ENCODE assay signal across 12 mouse cellular contexts in the genomic region with DNA sequence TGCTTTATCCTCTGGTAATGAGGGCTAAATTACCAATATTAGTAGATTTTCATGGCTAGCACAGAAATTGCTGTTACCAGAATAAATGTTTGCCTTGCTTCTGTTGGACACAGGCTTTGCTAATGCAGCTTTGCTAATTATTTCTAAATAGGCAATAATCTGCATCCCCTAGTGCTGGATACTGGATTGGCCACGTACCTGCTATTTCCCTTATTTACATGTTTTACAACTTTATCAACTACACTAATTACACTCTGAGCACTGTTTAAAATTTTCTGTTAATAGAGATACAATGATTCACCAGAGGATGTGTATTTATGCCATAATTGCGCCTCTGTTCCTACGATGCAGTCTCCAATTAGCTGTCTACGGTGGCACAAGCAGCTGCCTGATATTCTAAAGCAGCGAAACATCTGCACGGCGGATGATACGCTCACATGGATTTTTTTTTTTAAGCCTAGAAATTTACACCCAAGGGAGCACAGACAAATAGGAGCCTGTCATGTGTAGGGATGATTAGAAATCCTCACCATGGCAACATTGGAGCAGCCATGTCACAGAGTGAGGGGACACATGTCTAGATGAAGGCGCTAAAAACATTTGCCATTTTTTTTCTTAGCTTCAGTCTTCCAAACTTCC.
DNase-seq lines count a peak whose midpoint lies in the region; ATAC-seq lines count a peak whose summit lies in the region.
"Had no signal": no experiment of that assay in that cellular context is flagged by ENCODE, and none has a peak within 500 bp of the region (broad histone marks: within the 10 kb centered on the region; RNA-seq: fewer than 3 reads in every experiment).

No protein-coding gene starts in this region.

- no peaks in the 10 kb centered on the region for H3K9me3 ChIP-seq in hindbrain, embryonic 11.5 days (ENCODE audit: control insufficient read depth, low read length)
- no peaks in the 10 kb centered on the region for H3K9me3 ChIP-seq in midbrain, embryonic 14.5 days (ENCODE audit: control insufficient read depth, low read length)
- H3K9me3 ChIP-seq: liver, embryonic 15.5 days had no signal

- no peaks in the 10 kb centered on the region for H3K36me3 ChIP-seq in hindbrain, embryonic 11.5 days (ENCODE audit: control insufficient read depth, insufficient read depth, low read length)
- H3K36me3 ChIP-seq in midbrain, embryonic 14.5 days (ENCODE audit: control insufficient read depth, insufficient read depth, low read length) = no peaks in the 10 kb centered on the region
- H3K36me3 ChIP-seq: liver, embryonic 15.5 days had no signal

- H3K4me3 ChIP-seq in hindbrain, embryonic 11.5 days (ENCODE audit: low read depth, low read length) = no peak overlapping the region
- peak overlapping the region; percentile 22 for H3K4me3 ChIP-seq in midbrain, embryonic 14.5 days (replicated peaks; ENCODE audit: low read depth, low read length)
- H3K4me3 ChIP-seq: liver, embryonic 15.5 days had no signal

- peak overlapping the region; percentile 72 for H3K27ac ChIP-seq in hindbrain, embryonic 11.5 days (ENCODE audit: low read depth, low read length)
- H3K27ac ChIP-seq in midbrain, embryonic 14.5 days (replicated peaks; ENCODE audit: low read depth, low read length) = peak overlapping the region; percentile 89
- H3K27ac ChIP-seq: liver, embryonic 15.5 days had no signal

- H3K9ac ChIP-seq in hindbrain, embryonic 11.5 days (ENCODE audit: low read depth, low read length) = no peak overlapping the region
- peak overlapping the region; percentile 50 for H3K9ac ChIP-seq in midbrain, embryonic 14.5 days (replicated peaks; ENCODE audit: low read length)
- H3K9ac ChIP-seq: liver, embryonic 15.5 days had no signal

- WGBS in hindbrain, embryonic 11.5 days = 36% methylated on average over 9 of the region's 9 CpGs
- 5% methylated on average over 9 of the region's 9 CpGs for WGBS in midbrain, embryonic 14.5 days

- intact Hi-C loops in left cerebral cortex, postnatal 4 days (cut with DNase I) = loop anchor here (5.0 kb wide), 1 partner anchor 1115 kb away; a partner anchor contains a TSS
- intact Hi-C loops in left cerebral cortex, postnatal 14 days (cut with DNase I) = loop anchor here (10.0 kb wide), 2 partner anchors 212 to 1118 kb away; a partner anchor contains a TSS

- peak; percentile 2 to 13 for DNase-seq in right cerebral cortex, adult 2 months (ENCODE audit: low spot score in 2 of 2)
- DNase-seq in right cerebral cortex, adult 18-20 months = no peak
- DNase-seq in hindbrain, embryonic 11.5 days (ENCODE audit: low spot score) = peak; percentile 57
- DNase-seq in midbrain, embryonic 14.5 days = peak; percentile 86
- no peak for DNase-seq in left cerebral cortex, postnatal 4 days
- DNase-seq in kidney, postnatal 10 days = no peak
- no peak for DNase-seq in left cerebral cortex, postnatal 14 days (ENCODE audit: low spot score in 2 of 2)
- DNase-seq: cerebellum, adult 9-11 months; kidney, postnatal 14 days had no signal

- no peaks in the 10 kb centered on the region for H3K27me3 ChIP-seq in hindbrain, embryonic 11.5 days (ENCODE audit: control insufficient read depth, insufficient read depth, low read length)
- no peaks in the 10 kb centered on the region for H3K27me3 ChIP-seq in midbrain, embryonic 14.5 days (ENCODE audit: control insufficient read depth, insufficient read depth, low read length)
- H3K27me3 ChIP-seq: liver, embryonic 15.5 days had no signal

- H3K4me2 ChIP-seq in hindbrain, embryonic 11.5 days (replicated peaks; ENCODE audit: low read depth, low read length) = peak overlapping the region; percentile 18; the same call in 1 of the 2 replicates
- peak overlapping the region; percentile 56 for H3K4me2 ChIP-seq in midbrain, embryonic 14.5 days (ENCODE audit: low read length)
- H3K4me2 ChIP-seq: liver, embryonic 15.5 days had no signal

- peak; percentile 80 for ATAC-seq in hindbrain, embryonic 11.5 days (ENCODE audit: low FRiP score)
- peak; percentile 78 for ATAC-seq in midbrain, embryonic 14.5 days (ENCODE audit: low FRiP score, low TSS enrichment)
- ATAC-seq in inflammation-experienced regulatory T-cells, adult 6 months = no peak
- ATAC-seq: activated CD4-positive, CD25-positive, alpha-beta regulatory T cell, adult 4 months had no signal

- H3K4me1 ChIP-seq in hindbrain, embryonic 11.5 days (replicated peaks; ENCODE audit: control insufficient read depth, insufficient read depth, low read length) = no peaks in the 10 kb centered on the region
- H3K4me1 ChIP-seq in midbrain, embryonic 14.5 days (ENCODE audit: control insufficient read depth, insufficient read depth, low read length) = peaks cover 39% of the 10 kb centered on the region
- H3K4me1 ChIP-seq: liver, embryonic 15.5 days had no signal

Comparison
In these comparisons a context has a peak if more than half of its experiments do, and no peak if none do; other contexts are left out.
1. DNase-seq: peak in right cerebral cortex, adult 2 months (2 of 2), hindbrain, embryonic 11.5 days (single experiment) and midbrain, embryonic 14.5 days (single experiment); none in right cerebral cortex, adult 18-20 months (single experiment), left cerebral cortex, postnatal 4 days (single experiment), kidney, postnatal 10 days (single experiment) and left cerebral cortex, postnatal 14 days (0 of 2).